Mouse (Mus musculus) R1 (cell line): ENCODE data around the gene Olfr912.

Source experiments
- DNase-seq: peaks from one replicate; pipeline ENCODE4 v3.0.0-alpha.2; 2018; ENCODE audit warnings: low read depth, low spot score

The Olfr912 gene

GRCm38 (mm10) chr9:38579878-38580277, at the start of gene Olfr912:
Olfr912 (plus strand) TSS chr9:38580178.
- DNase-seq: no peak

- no peak for DNase-seq
Observed at GRCm38 (mm10) chr9:38537549-38537948, 42.4 kb upstream of the Olfr912 start, which contains the start of gene Olfr910. Olfr910 (plus strand) TSS chr9:38537849.

- DNase-seq: peak; percentile 67
Observed at GRCm38 (mm10) chr9:38591056-38591455, 11.1 kb downstream of the Olfr912 start.

- no peak for DNase-seq
Observed at GRCm38 (mm10) chr9:38592459-38592858, 12.5 kb downstream of the Olfr912 start, which contains the start of gene Olfr913. Olfr913 (plus strand) TSS chr9:38592759.

GRCm38 (mm10) chr9:38604802-38605201, 24.8 kb downstream of the Olfr912 start, which contains the start of gene Olfr914:
Olfr914 (plus strand) TSS chr9:38605102.
- no peak for DNase-seq

GRCm38 (mm10) chr9:38632406-38632805, 52.4 kb downstream of the Olfr912 start:
- DNase-seq: peak; percentile 77
